Mouse (Mus musculus): ENCODE measurements around the gene Ube2v1. TPM values are rescaled to one million over a fixed set of nuclear protein-coding genes. Genes with fewer than 3 reads are reported as not detected.

The Ube2v1 gene
- polyA plus RNA-seq, 1 experiment from 2014 or later, result 209 TPM

Other genes starting within 250 kb of the Ube2v1 start
- gene Slc9a8, start 210.4 kb downstream of the Ube2v1 start, polyA plus RNA-seq (2018), result 16.4 to 30.0 TPM (median 19.1 TPM) in 3 replicates
- gene Rnf114, start 139.4 kb downstream of the Ube2v1 start, polyA plus RNA-seq (2018), result 48.9 to 118 TPM (median 85.7 TPM) in 3 replicates
- gene Spata2, start 139.2 kb downstream of the Ube2v1 start, polyA plus RNA-seq (2018), result 11.7 to 18.0 TPM (median 14.0 TPM) in 3 replicates
- not detected in 3 replicates for gene Snai1, start 93.9 kb downstream of the Ube2v1 start, polyA plus RNA-seq (2018)
- not detected in 3 replicates for gene Gm20431, start 29.4 kb upstream of the Ube2v1 start, polyA plus RNA-seq (2018)
- 4.8 to 33.5 TPM (median 23.5 TPM) in 3 replicates for gene Cebpb, start 56.8 kb upstream of the Ube2v1 start, polyA plus RNA-seq (2018)
- 165 to 276 TPM (median 174 TPM) in 3 replicates for gene Tmem189, start 57.7 kb upstream of the Ube2v1 start, polyA plus RNA-seq (2018)